Mouse (Mus musculus): ENCODE results near the gene Chrnb2. TPM values are rescaled to one million over a fixed set of nuclear protein-coding genes. Genes with fewer than 3 reads are reported as not detected.
A peak's percentile ranks its signal among the peaks of the same experiment; 100 is the strongest.

Gene Chrnb2
- polyA plus RNA-seq, 1 experiment from 2014 or later, result 12.0 TPM

GRCm38 (mm10) chr3:89772968-89773709 is 8.7 kb upstream of the Chrnb2 start, which contains the start of gene Ube2q1:
TSS of gene Ube2q1 (plus strand) at chr3:89773616.
- peaks cover 14% of the 10 kb centered on the region for H3K4me1 ChIP-seq (replicated peaks; ENCODE audit: control insufficient read depth, insufficient read depth, low read length)
- ATAC-seq (ENCODE audit: low FRiP score) (peak; percentile 94), DNase-seq (ENCODE audit: low spot score) (peak; percentile 94)
- H3K27me3 ChIP-seq (ENCODE audit: control insufficient read depth, insufficient read depth, low read length), result no peaks in the 10 kb centered on the region
- H3K27ac ChIP-seq (ENCODE audit: low read depth, low read length), result peak within 1 kb of the TSS; percentile 97
- H3K9me3 ChIP-seq (ENCODE audit: control insufficient read depth, low read length), result no peaks in the 10 kb centered on the region
- H3K36me3 ChIP-seq (ENCODE audit: control insufficient read depth, insufficient read depth, low read length), result no peaks in the 10 kb centered on the region
- H3K4me2 ChIP-seq (replicated peaks; ENCODE audit: low read depth, low read length), result peak within 1 kb of the TSS; percentile 88
- H3K4me3 ChIP-seq (ENCODE audit: low read depth, low read length), result peak within 1 kb of the TSS; percentile 90
- peak within 1 kb of the TSS; percentile 100 for H3K9ac ChIP-seq (ENCODE audit: low read depth, low read length)
- WGBS, result 1% methylated on average over 64 of the region's 90 CpGs

- Histone ChIP-seq H3K27ac (ENCODE audit: low read depth, low read length) (peak overlapping the region; percentile 97), H3K27me3 (ENCODE audit: control insufficient read depth, insufficient read depth, low read length) (no peaks in the 10 kb centered on the region), H3K4me2 (replicated peaks; ENCODE audit: low read depth, low read length) (peak overlapping the region; percentile 88), H3K4me1 (replicated peaks; ENCODE audit: control insufficient read depth, insufficient read depth, low read length) (peaks cover 14% of the 10 kb centered on the region), H3K36me3 (ENCODE audit: control insufficient read depth, insufficient read depth, low read length) (no peaks in the 10 kb centered on the region), H3K4me3 (ENCODE audit: low read depth, low read length) (peak overlapping the region; percentile 90), H3K9ac (ENCODE audit: low read depth, low read length) (peak overlapping the region; percentile 100), H3K9me3 (ENCODE audit: control insufficient read depth, low read length) (no peaks in the 10 kb centered on the region)
- 2% methylated on average over 17 of the region's 17 CpGs for WGBS
- ATAC-seq (ENCODE audit: low FRiP score) (no peak; the same call in 1 of the 2 replicates), DNase-seq (ENCODE audit: low spot score) (peak; percentile 94)
These were observed 8.1 kb upstream of the Chrnb2 start for GRCm38 (mm10) chr3:89772588-89772967.

- WGBS, result 52% methylated on average over 2 of the region's 2 CpGs
- Histone ChIP-seq H3K27me3 (ENCODE audit: control insufficient read depth, insufficient read depth, low read length) (no peaks in the 10 kb centered on the region), H3K27ac (ENCODE audit: low read depth, low read length) (no peak overlapping the region), H3K9me3 (ENCODE audit: control insufficient read depth, low read length) (no peaks in the 10 kb centered on the region), H3K4me2 (replicated peaks; ENCODE audit: low read depth, low read length) (no peak overlapping the region), H3K4me1 (replicated peaks; ENCODE audit: control insufficient read depth, insufficient read depth, low read length) (peaks cover 14% of the 10 kb centered on the region), H3K9ac (ENCODE audit: low read depth, low read length) (no peak overlapping the region), H3K36me3 (ENCODE audit: control insufficient read depth, insufficient read depth, low read length) (no peaks in the 10 kb centered on the region), H3K4me3 (ENCODE audit: low read depth, low read length) (no peak overlapping the region)
- no peak for DNase-seq (ENCODE audit: low spot score)
- ATAC-seq (ENCODE audit: low FRiP score), result no peak
These were observed 6.1 kb upstream of the Chrnb2 start for GRCm38 (mm10) chr3:89770425-89771002.

- H3K36me3 ChIP-seq (ENCODE audit: control insufficient read depth, insufficient read depth, low read length), result no peaks in the 10 kb centered on the region
- peaks cover 6% of the 10 kb centered on the region; the same call in 1 of the 2 replicates for H3K4me1 ChIP-seq (replicated peaks; ENCODE audit: control insufficient read depth, insufficient read depth, low read length)
- 75% methylated on average over 7 of the region's 7 CpGs for WGBS
- no peak overlapping the region for H3K4me2 ChIP-seq (replicated peaks; ENCODE audit: low read depth, low read length)
- no peak overlapping the region for H3K4me3 ChIP-seq (ENCODE audit: low read depth, low read length)
- H3K9ac ChIP-seq (ENCODE audit: low read depth, low read length), result no peak overlapping the region
- no peak for ATAC-seq (ENCODE audit: low FRiP score)
- no peak for DNase-seq (ENCODE audit: low spot score)
- no peak overlapping the region for H3K27ac ChIP-seq (ENCODE audit: low read depth, low read length)
- H3K9me3 ChIP-seq (ENCODE audit: control insufficient read depth, low read length), result no peaks in the 10 kb centered on the region
- H3K27me3 ChIP-seq (ENCODE audit: control insufficient read depth, insufficient read depth, low read length), result no peaks in the 10 kb centered on the region
These were observed 5.2 kb upstream of the Chrnb2 start for GRCm38 (mm10) chr3:89769584-89769983.

GRCm38 (mm10) chr3:89759786-89760185 is 4.6 kb downstream of the Chrnb2 start:
- WGBS, result 80% methylated on average over 2 of the region's 3 CpGs
- Histone ChIP-seq H3K27me3 (ENCODE audit: control insufficient read depth, insufficient read depth, low read length) (no peaks in the 10 kb centered on the region), H3K9ac (ENCODE audit: low read depth, low read length) (no peak overlapping the region), H3K36me3 (ENCODE audit: control insufficient read depth, insufficient read depth, low read length) (no peaks in the 10 kb centered on the region), H3K4me1 (replicated peaks; ENCODE audit: control insufficient read depth, insufficient read depth, low read length) (no peaks in the 10 kb centered on the region; the same call in 1 of the 2 replicates), H3K9me3 (ENCODE audit: control insufficient read depth, low read length) (no peaks in the 10 kb centered on the region), H3K4me3 (ENCODE audit: low read depth, low read length) (peak overlapping the region; percentile 13; the same call in 1 of the 2 replicates), H3K4me2 (replicated peaks; ENCODE audit: low read depth, low read length) (peak overlapping the region; percentile 32), H3K27ac (ENCODE audit: low read depth, low read length) (peak overlapping the region; percentile 19; the same call in 1 of the 2 replicates)
- peak; percentile 29 for DNase-seq (ENCODE audit: low spot score)
- no peak for ATAC-seq (ENCODE audit: low FRiP score)

- Histone ChIP-seq H3K4me1 (replicated peaks; ENCODE audit: control insufficient read depth, insufficient read depth, low read length) (no peaks in the 10 kb centered on the region; the same call in 1 of the 2 replicates), H3K4me3 (ENCODE audit: low read depth, low read length) (no peak overlapping the region), H3K36me3 (ENCODE audit: control insufficient read depth, insufficient read depth, low read length) (no peaks in the 10 kb centered on the region), H3K9ac (ENCODE audit: low read depth, low read length) (no peak overlapping the region), H3K4me2 (replicated peaks; ENCODE audit: low read depth, low read length) (no peak overlapping the region; the same call in 1 of the 2 replicates), H3K9me3 (ENCODE audit: control insufficient read depth, low read length) (no peaks in the 10 kb centered on the region), H3K27me3 (ENCODE audit: control insufficient read depth, insufficient read depth, low read length) (no peaks in the 10 kb centered on the region), H3K27ac (ENCODE audit: low read depth, low read length) (no peak overlapping the region)
- 87% methylated on average over 2 of the region's 2 CpGs for WGBS
- no peak for ATAC-seq (ENCODE audit: low FRiP score)
- no peak for DNase-seq (ENCODE audit: low spot score)
These were observed 6.6 kb downstream of the Chrnb2 start for GRCm38 (mm10) chr3:89757851-89758250.

GRCm38 (mm10) chr3:89755283-89755682 is 9.1 kb downstream of the Chrnb2 start:
- DNase-seq (ENCODE audit: low spot score) (no peak), ATAC-seq (ENCODE audit: low FRiP score) (no peak)
- Histone ChIP-seq H3K4me2 (replicated peaks; ENCODE audit: low read depth, low read length) (no peak overlapping the region), H3K9me3 (ENCODE audit: control insufficient read depth, low read length) (no peaks in the 10 kb centered on the region), H3K4me3 (ENCODE audit: low read depth, low read length) (no peak overlapping the region), H3K27ac (ENCODE audit: low read depth, low read length) (no peak overlapping the region), H3K9ac (ENCODE audit: low read depth, low read length) (no peak overlapping the region), H3K4me1 (replicated peaks; ENCODE audit: control insufficient read depth, insufficient read depth, low read length) (no peaks in the 10 kb centered on the region; the same call in 1 of the 2 replicates), H3K36me3 (ENCODE audit: control insufficient read depth, insufficient read depth, low read length) (peaks cover 5% of the 10 kb centered on the region; the same call in 1 of the 2 replicates), H3K27me3 (ENCODE audit: control insufficient read depth, insufficient read depth, low read length) (no peaks in the 10 kb centered on the region)
- 84% methylated on average over 6 of the region's 6 CpGs for WGBS

GRCm38 (mm10) chr3:89752307-89752706 is 12.1 kb downstream of the Chrnb2 start:
- H3K36me3 ChIP-seq (ENCODE audit: control insufficient read depth, insufficient read depth, low read length), result peaks cover 8% of the 10 kb centered on the region; the same call in 1 of the 2 replicates

More at GRCm38 (mm10) chr3:89752307-89752706, 12.1 kb downstream of the Chrnb2 start:
- DNase-seq (ENCODE audit: low spot score), result no peak
- Histone ChIP-seq H3K4me3 (ENCODE audit: low read depth, low read length) (no peak overlapping the region), H3K4me1 (replicated peaks; ENCODE audit: control insufficient read depth, insufficient read depth, low read length) (no peaks in the 10 kb centered on the region), H3K4me2 (replicated peaks; ENCODE audit: low read depth, low read length) (no peak overlapping the region), H3K27ac (ENCODE audit: low read depth, low read length) (no peak overlapping the region), H3K27me3 (ENCODE audit: control insufficient read depth, insufficient read depth, low read length) (no peaks in the 10 kb centered on the region), H3K9me3 (ENCODE audit: control insufficient read depth, low read length) (no peaks in the 10 kb centered on the region), H3K9ac (ENCODE audit: low read depth, low read length) (no peak overlapping the region)
- no peak for ATAC-seq (ENCODE audit: low FRiP score)
- 89% methylated on average over 1 of the region's 1 CpGs for WGBS
